Mouse (Mus musculus) midbrain, embryonic 13.5 days (tissue): ENCODE results near the gene Abraxas1. TPM values are rescaled to one million over a fixed set of nuclear protein-coding genes. Genes with fewer than 3 reads are reported as not detected.

Experiments used
- ATAC-seq: fragments of 200-750 bp; cut with Nextera tagmentation; 2 replicates; pipeline ENCODE4 v1.8.0; 2017; ENCODE audit warnings: mild to moderate bottlenecking, moderate TSS enrichment, moderate library complexity
- H3K27ac ChIP-seq: fragments of 300-500 bp; sonication (generic); 2 replicates; pipeline ENCODE4 v1.5.1; 2015; ENCODE audit warnings: inconsistent platforms, mild to moderate bottlenecking, moderate library complexity
- H3K27me3 ChIP-seq: fragments of 300-500 bp; sonication (generic); 2 replicates; pipeline ENCODE4 v1.6.1; 2015; ENCODE audit warnings: mild to moderate bottlenecking, inconsistent platforms
- H3K36me3 ChIP-seq: fragments of 300-500 bp; sonication (generic); 2 replicates; pipeline ENCODE4 v1.6.1; 2015; ENCODE audit warnings: mild to moderate bottlenecking, inconsistent platforms
- H3K4me1 ChIP-seq: fragments of 300-500 bp; sonication (generic); replicated peaks from 2 replicates; pipeline ENCODE4 v1.6.1; 2015; ENCODE audit warnings: inconsistent platforms
- H3K4me2 ChIP-seq: fragments of 300-500 bp; sonication (generic); replicated peaks from 2 replicates; pipeline ENCODE4 v1.6.1; 2015; ENCODE audit warnings: moderate library complexity, mild to moderate bottlenecking, inconsistent platforms
- H3K4me3 ChIP-seq: fragments of 300-500 bp; sonication (generic); replicated peaks from 2 replicates; pipeline ENCODE4 v1.5.1; 2015; ENCODE audit warnings: mild to moderate bottlenecking, inconsistent platforms
- H3K9ac ChIP-seq: fragments of 300-500 bp; sonication (generic); replicated peaks from 2 replicates; pipeline ENCODE4 v1.6.1; 2015; ENCODE audit warnings: mild to moderate bottlenecking, inconsistent platforms
- H3K9me3 ChIP-seq: fragments of 300-500 bp; sonication (generic); 2 replicates; pipeline ENCODE4 v1.6.1; 2016; ENCODE audit warnings: mild to moderate bottlenecking, inconsistent platforms
- WGBS: fragments of 180-500 bp; shearing (Covaris S2); methylation state at CpG from one replicate; pipeline ENCODE4 v1.1.7; 2015; 5-methylcytosine and 5-hydroxymethylcytosine counted together
- polyA plus RNA-seq: library from polyadenylated mRNA; unstranded; fragments of >200 nt; fragmentation: Nextera tagmentation; extraction: Ambion mirVana; gene quantifications from 2 replicates; pipeline ENCODE4 v1.2.1, GENCODE M21; 2015

Gene Abraxas1
- polyA plus RNA-seq, 1 experiment from 2014 or later = 17.3 TPM

DNA sequence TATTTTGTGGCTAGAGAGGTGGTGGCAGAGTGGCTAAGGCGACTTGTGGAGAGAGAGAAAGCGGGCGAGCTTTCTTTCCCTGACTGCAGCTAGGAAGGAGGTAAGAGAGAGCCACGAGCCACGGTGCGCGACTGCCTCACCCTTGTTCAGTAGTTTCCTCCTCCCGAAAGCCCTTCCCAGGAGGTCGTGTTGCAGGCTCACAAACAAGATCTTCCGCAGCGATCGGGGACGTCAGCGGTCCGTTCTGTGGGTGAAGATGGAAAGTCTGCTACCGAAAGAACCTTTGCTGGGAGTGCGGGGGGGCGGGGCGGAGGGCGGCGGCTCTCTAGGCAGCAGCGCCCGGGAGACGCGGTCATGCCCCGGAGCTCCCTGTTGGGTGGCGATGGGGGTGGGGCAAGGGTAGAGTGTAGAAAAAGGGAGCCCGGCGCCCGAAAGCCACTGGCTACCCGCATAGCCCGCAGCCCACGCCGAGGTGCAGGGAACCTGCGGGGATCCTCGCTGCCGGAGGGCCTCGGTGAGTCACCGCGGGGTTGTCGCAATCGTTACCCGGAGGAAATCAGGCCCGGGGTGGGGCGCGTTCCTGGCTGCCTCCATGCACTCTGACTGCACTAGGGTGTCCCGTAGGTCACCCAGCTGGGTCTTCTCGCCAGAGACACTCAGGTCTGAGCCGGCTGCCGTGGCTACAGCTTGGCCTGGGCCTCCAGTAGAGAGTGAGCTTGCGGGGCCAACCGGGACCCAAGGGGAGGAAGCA, 25.3 kb upstream of the Abraxas1 start:
- peaks cover 20% of the 10 kb centered on the region for H3K4me1 ChIP-seq
- peak overlapping the region; percentile 62 for H3K9ac ChIP-seq
- H3K4me3 ChIP-seq = peak overlapping the region; percentile 56
- peak overlapping the region; percentile 98 for H3K4me2 ChIP-seq
- WGBS = 0% methylated on average over 52 of the region's 52 CpGs
- H3K27ac ChIP-seq = no peak overlapping the region
- H3K9me3 ChIP-seq = peaks cover 10% of the 10 kb centered on the region
- ATAC-seq = peak; percentile 83
- H3K36me3 ChIP-seq = no peaks in the 10 kb centered on the region
- H3K27me3 ChIP-seq = peaks cover 52% of the 10 kb centered on the region

DNA sequence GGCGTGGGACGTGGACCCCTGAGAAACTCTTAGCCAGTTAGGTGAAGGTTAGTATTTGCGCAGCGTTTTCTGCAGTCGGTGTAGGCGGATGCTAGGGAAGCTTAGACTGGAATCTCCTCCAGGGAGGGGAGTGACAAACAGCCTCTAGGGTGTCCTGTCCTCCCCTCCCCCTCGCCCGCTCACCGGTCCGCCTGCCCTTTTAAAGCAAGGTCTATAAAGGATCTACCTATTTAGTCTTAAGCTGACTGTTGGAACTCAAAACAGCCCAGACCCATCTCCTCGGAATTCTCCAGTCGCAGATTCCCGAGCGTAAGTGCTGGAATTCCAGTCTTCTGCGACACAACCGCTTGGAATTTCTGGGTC, 24.7 kb upstream of the Abraxas1 start, which contains the start of gene Gpat3:
Gene Gpat3, plus strand, starts transcription at position 229 of the 363 bp plus-strand sequence.
- peaks cover 52% of the 10 kb centered on the region for H3K27me3 ChIP-seq

DNA sequence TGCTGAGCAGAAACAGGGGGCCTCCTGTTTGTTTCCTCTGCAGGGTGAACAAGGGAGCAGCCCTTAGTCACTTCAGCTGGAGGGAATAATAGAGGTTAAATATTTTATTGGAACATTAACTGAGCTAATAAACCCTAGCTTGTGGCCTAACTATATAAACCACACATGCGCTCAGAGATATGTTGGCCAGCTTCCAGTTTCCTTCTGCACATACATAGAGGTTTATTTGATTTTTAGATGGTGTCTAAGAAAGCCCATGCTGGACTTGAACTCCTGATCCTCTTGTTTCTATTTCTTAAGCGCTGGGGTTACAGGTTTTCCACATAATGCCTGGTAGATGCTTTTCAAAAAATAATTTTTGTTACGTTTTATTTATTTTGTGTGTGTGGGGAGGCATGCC, 23.7 kb upstream of the Abraxas1 start:
- 70% methylated on average over 3 of the region's 3 CpGs for WGBS
- peaks cover 52% of the 10 kb centered on the region for H3K27me3 ChIP-seq

More for the DNA sequence above, 24.7 kb upstream of the Abraxas1 start, which contains the start of gene Gpat3:
- Histone ChIP-seq H3K9ac (peak within 1 kb of the TSS; percentile 62), H3K27ac (no peak within 1 kb of the TSS), H3K4me3 (peak within 1 kb of the TSS; percentile 56), H3K4me1 (peaks cover 20% of the 10 kb centered on the region), H3K9me3 (peaks cover 10% of the 10 kb centered on the region), H3K36me3 (no peaks in the 10 kb centered on the region), H3K4me2 (peak within 1 kb of the TSS; percentile 98)
- 0 out of 2 replicates have a peak, but pooled peaks have one; percentile 27 for ATAC-seq
- under 1% methylated on average over 16 of the region's 16 CpGs for WGBS

GRCm38 (mm10) chr5:100837907-100838306, 17.1 kb upstream of the Abraxas1 start:
- H3K36me3 ChIP-seq = no peaks in the 10 kb centered on the region
- WGBS = 93% methylated on average over 7 of the region's 7 CpGs
- no peak for ATAC-seq

More for the DNA sequence above, 23.7 kb upstream of the Abraxas1 start:
- H3K9me3 ChIP-seq = peaks cover 10% of the 10 kb centered on the region
- H3K4me2 ChIP-seq = no peak overlapping the region
- H3K27ac ChIP-seq = no peak overlapping the region
- no peaks in the 10 kb centered on the region for H3K36me3 ChIP-seq
- no peak overlapping the region for H3K4me3 ChIP-seq
- ATAC-seq = no peak
- H3K9ac ChIP-seq = no peak overlapping the region
- H3K4me1 ChIP-seq = peaks cover 20% of the 10 kb centered on the region

GRCm38 (mm10) chr5:100835862-100836538, 15.2 kb upstream of the Abraxas1 start:
- ATAC-seq = no peak
- no peak overlapping the region for H3K4me2 ChIP-seq
- H3K4me1 ChIP-seq = no peaks in the 10 kb centered on the region
- no peaks in the 10 kb centered on the region for H3K27me3 ChIP-seq
- H3K4me3 ChIP-seq = no peak overlapping the region
- WGBS = 80% methylated on average over 9 of the region's 9 CpGs
- H3K36me3 ChIP-seq = no peaks in the 10 kb centered on the region
- H3K9ac ChIP-seq = no peak overlapping the region
- no peaks in the 10 kb centered on the region for H3K9me3 ChIP-seq
- no peak overlapping the region for H3K27ac ChIP-seq

More at GRCm38 (mm10) chr5:100837907-100838306, 17.1 kb upstream of the Abraxas1 start:
- no peaks in the 10 kb centered on the region for H3K27me3 ChIP-seq
- H3K4me2 ChIP-seq = no peak overlapping the region
- H3K9me3 ChIP-seq = peaks cover 10% of the 10 kb centered on the region
- H3K27ac ChIP-seq = no peak overlapping the region
- no peak overlapping the region for H3K9ac ChIP-seq
- no peak overlapping the region for H3K4me3 ChIP-seq
- no peaks in the 10 kb centered on the region for H3K4me1 ChIP-seq

- no peak overlapping the region for H3K27ac ChIP-seq
- H3K9me3 ChIP-seq = no peaks in the 10 kb centered on the region
- no peaks in the 10 kb centered on the region for H3K4me1 ChIP-seq
- no peak overlapping the region for H3K9ac ChIP-seq
- H3K4me3 ChIP-seq = no peak overlapping the region
- H3K36me3 ChIP-seq = no peaks in the 10 kb centered on the region
- no peaks in the 10 kb centered on the region for H3K27me3 ChIP-seq
- no peak overlapping the region for H3K4me2 ChIP-seq
- no peak for ATAC-seq
- 76% methylated on average over 2 of the region's 2 CpGs for WGBS
Measured at GRCm38 (mm10) chr5:100833841-100834240, 13.1 kb upstream of the Abraxas1 start.

DNA sequence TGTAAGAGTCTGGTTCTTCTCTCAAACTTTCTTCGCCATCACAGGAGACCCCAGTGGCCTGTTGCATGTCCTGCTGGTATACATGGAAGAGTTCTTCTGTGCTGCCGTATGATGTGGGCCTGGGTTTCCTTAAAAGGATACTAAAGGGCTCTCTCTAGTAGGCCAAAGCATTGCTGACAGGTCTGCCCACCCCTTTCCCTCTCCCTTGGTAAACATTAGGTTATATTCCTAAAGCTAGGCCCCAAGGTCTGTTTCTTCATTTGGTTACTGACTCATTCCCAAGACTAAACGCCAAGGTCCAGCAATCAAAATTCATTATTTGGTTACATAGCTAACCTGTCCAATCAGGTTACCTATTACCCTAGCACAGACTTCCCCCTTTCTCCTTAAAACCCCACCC, 11.9 kb upstream of the Abraxas1 start:
- H3K4me1 ChIP-seq = no peaks in the 10 kb centered on the region
- WGBS = 97% methylated on average over 3 of the region's 3 CpGs
- no peak overlapping the region for H3K4me2 ChIP-seq
- H3K27me3 ChIP-seq = no peaks in the 10 kb centered on the region
- H3K27ac ChIP-seq = no peak overlapping the region
- H3K4me3 ChIP-seq = no peak overlapping the region
- no peaks in the 10 kb centered on the region for H3K9me3 ChIP-seq
- H3K36me3 ChIP-seq = no peaks in the 10 kb centered on the region
- ATAC-seq = no peak
- H3K9ac ChIP-seq = no peak overlapping the region

GRCm38 (mm10) chr5:100828701-100829100, 7.9 kb upstream of the Abraxas1 start:
- no peak for ATAC-seq
- H3K27me3 ChIP-seq = no peaks in the 10 kb centered on the region
- H3K4me1 ChIP-seq = no peaks in the 10 kb centered on the region
- 92% methylated on average over 3 of the region's 3 CpGs for WGBS
- no peak overlapping the region for H3K9ac ChIP-seq
- no peak overlapping the region for H3K4me2 ChIP-seq
- H3K27ac ChIP-seq = no peak overlapping the region
- no peak overlapping the region for H3K4me3 ChIP-seq
- H3K9me3 ChIP-seq = no peaks in the 10 kb centered on the region
- no peaks in the 10 kb centered on the region for H3K36me3 ChIP-seq

GRCm38 (mm10) chr5:100826531-100826930, 5.8 kb upstream of the Abraxas1 start:
- H3K27me3 ChIP-seq = no peaks in the 10 kb centered on the region
- H3K4me2 ChIP-seq = no peak overlapping the region
- no peak overlapping the region for H3K9ac ChIP-seq
- no peaks in the 10 kb centered on the region for H3K36me3 ChIP-seq
- no peak overlapping the region for H3K27ac ChIP-seq
- H3K4me1 ChIP-seq = no peaks in the 10 kb centered on the region
- H3K4me3 ChIP-seq = no peak overlapping the region
- WGBS = 84% methylated on average over 7 of the region's 7 CpGs
- H3K9me3 ChIP-seq = no peaks in the 10 kb centered on the region
- no peak for ATAC-seq

- H3K27me3 ChIP-seq = no peaks in the 10 kb centered on the region
- WGBS = 22% methylated on average over 2 of the region's 2 CpGs
- no peak for ATAC-seq
Measured at GRCm38 (mm10) chr5:100825975-100826374, 5.2 kb upstream of the Abraxas1 start.

DNA sequence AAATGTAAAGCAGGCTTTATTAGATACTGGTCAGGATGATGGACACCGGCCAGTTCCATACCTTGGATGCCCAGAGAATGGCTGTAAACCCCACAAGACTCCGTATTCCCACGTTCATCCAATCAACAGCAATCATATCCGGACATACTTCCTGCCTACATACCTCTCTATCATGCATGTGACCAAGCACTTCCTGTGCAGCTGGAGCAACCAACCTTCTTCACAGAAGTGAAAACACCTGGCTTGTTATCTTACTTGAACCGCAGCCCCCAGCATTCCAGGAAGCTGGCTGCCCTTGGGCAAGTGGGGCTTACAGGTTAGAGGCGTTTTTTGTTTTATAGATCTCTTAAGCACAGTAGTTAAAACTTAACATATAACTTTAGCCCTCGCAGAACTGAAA, 2.1 kb upstream of the Abraxas1 start:
- 0 out of 2 replicates have a peak, but pooled peaks cover 2% of the 10 kb centered on the region for H3K36me3 ChIP-seq
- no peaks in the 10 kb centered on the region for H3K27me3 ChIP-seq
- no peak overlapping the region for H3K4me2 ChIP-seq
- ATAC-seq = no peak
- H3K9ac ChIP-seq = no peak overlapping the region
- WGBS = 90% methylated on average over 7 of the region's 7 CpGs
- H3K9me3 ChIP-seq = no peaks in the 10 kb centered on the region
- peaks cover 12% of the 10 kb centered on the region for H3K4me1 ChIP-seq
- no peak overlapping the region for H3K4me3 ChIP-seq
- no peak overlapping the region for H3K27ac ChIP-seq

More at GRCm38 (mm10) chr5:100825975-100826374, 5.2 kb upstream of the Abraxas1 start:
- Histone ChIP-seq H3K9me3 (no peaks in the 10 kb centered on the region), H3K4me2 (no peak overlapping the region), H3K36me3 (no peaks in the 10 kb centered on the region), H3K4me1 (peaks cover 4% of the 10 kb centered on the region; the same call in 1 of the 2 replicates), H3K9ac (no peak overlapping the region), H3K27ac (no peak overlapping the region), H3K4me3 (no peak overlapping the region)

DNA sequence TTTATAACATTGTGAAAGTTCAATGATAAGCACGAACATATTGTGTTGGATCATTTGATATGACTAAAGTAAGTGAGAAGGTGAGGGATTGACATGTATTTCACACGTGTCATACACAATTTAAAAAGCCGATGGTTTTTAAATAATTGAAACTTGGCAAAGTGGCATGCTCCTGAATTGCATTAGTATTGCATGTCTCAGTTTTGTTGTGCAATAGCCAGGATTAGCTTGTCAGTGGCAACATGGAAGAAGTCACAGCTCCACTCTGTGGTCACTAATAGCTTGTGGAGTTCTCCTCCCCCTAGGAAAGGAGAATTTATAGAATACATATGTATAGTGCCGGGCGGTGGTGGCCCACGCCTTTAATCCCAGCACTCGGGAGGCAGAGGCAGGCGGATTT, 610 bp upstream of the Abraxas1 start:
- H3K27me3 ChIP-seq = no peaks in the 10 kb centered on the region
- H3K4me3 ChIP-seq = peak overlapping the region; percentile 86

More for the DNA sequence above, 610 bp upstream of the Abraxas1 start:
- 83% methylated on average over 8 of the region's 8 CpGs for WGBS
- no peak overlapping the region for H3K9ac ChIP-seq
- no peak for ATAC-seq
- peak overlapping the region; percentile 84 for H3K4me2 ChIP-seq
- H3K9me3 ChIP-seq = no peaks in the 10 kb centered on the region
- H3K27ac ChIP-seq = no peak overlapping the region
- peaks cover 12% of the 10 kb centered on the region for H3K4me1 ChIP-seq
- H3K36me3 ChIP-seq = 0 out of 2 replicates have a peak, but pooled peaks cover 2% of the 10 kb centered on the region
